Mouse (Mus musculus) kidney, embryonic 15.5 days (tissue): ENCODE data around the gene Vps8. TPM values are rescaled to one million over a fixed set of nuclear protein-coding genes. Genes with fewer than 3 reads are reported as not detected.

Experiments
- ATAC-seq: fragments of 200-750 bp; cut with Nextera tagmentation; replicated peaks from 2 replicates; pipeline ENCODE4 v1.8.0; 2017; ENCODE audit warnings: moderate TSS enrichment; ENCODE audit not compliant: low FRiP score
- H3K27ac ChIP-seq: fragments of 300-500 bp; sonication (generic); 2 replicates; pipeline ENCODE4 v1.5.1; 2015; ENCODE audit warnings: mild to moderate bottlenecking, inconsistent platforms
- H3K27me3 ChIP-seq: fragments of 300-500 bp; sonication (generic); 2 replicates; pipeline ENCODE4 v1.6.1; 2015; ENCODE audit warnings: inconsistent platforms
- H3K36me3 ChIP-seq: fragments of 300-500 bp; sonication (generic); 2 replicates; pipeline ENCODE4 v1.6.1; 2015; ENCODE audit warnings: inconsistent platforms
- H3K4me1 ChIP-seq: fragments of 300-500 bp; sonication (generic); 2 replicates; pipeline ENCODE4 v1.6.1; 2015; ENCODE audit warnings: inconsistent platforms
- H3K4me2 ChIP-seq: fragments of 300-500 bp; sonication (generic); 2 replicates; pipeline ENCODE4 v1.6.1; 2015; ENCODE audit warnings: moderate library complexity, mild to moderate bottlenecking, inconsistent platforms
- H3K4me3 ChIP-seq: fragments of 300-500 bp; sonication (generic); replicated peaks from 2 replicates; pipeline ENCODE4 v1.5.1; 2015; ENCODE audit warnings: mild to moderate bottlenecking, inconsistent platforms
- H3K9ac ChIP-seq: fragments of 300-500 bp; sonication (generic); 2 replicates; pipeline ENCODE4 v1.6.1; 2015; ENCODE audit warnings: mild to moderate bottlenecking, inconsistent platforms
- H3K9me3 ChIP-seq: fragments of 300-500 bp; sonication (generic); replicated peaks from 2 replicates; pipeline ENCODE4 v1.6.1; 2016; ENCODE audit warnings: inconsistent platforms
- WGBS: fragments of 180-500 bp; shearing (Covaris S2); methylation state at CpG from one replicate; pipeline ENCODE4 v1.1.7; 2015; ENCODE audit warnings: mixed read lengths; 5-methylcytosine and 5-hydroxymethylcytosine counted together
- polyA plus RNA-seq: library from polyadenylated mRNA; unstranded; fragments of >200 nt; fragmentation: Nextera tagmentation; extraction: Ambion mirVana; gene quantifications from 2 replicates; pipeline ENCODE4 v1.2.1, GENCODE M21; 2015

The Vps8 gene
- polyA plus RNA-seq, 1 experiment from 2014 or later = 15.5 TPM

- no peak for ATAC-seq
Measured at GRCm38 (mm10) chr16:21389316-21389715, 33.6 kb upstream of the Vps8 start.

GRCm38 (mm10) chr16:21390744-21391143, 32.2 kb upstream of the Vps8 start:
- Histone ChIP-seq H3K36me3 (no peaks in the 10 kb centered on the region), H3K9ac (no peak overlapping the region), H3K4me3 (no peak overlapping the region), H3K4me1 (peaks cover 24% of the 10 kb centered on the region), H3K27me3 (peaks cover 11% of the 10 kb centered on the region; the same call in 1 of the 2 replicates), H3K4me2 (no peak overlapping the region), H3K9me3 (no peaks in the 10 kb centered on the region), H3K27ac (no peak overlapping the region)
- ATAC-seq = no peak
- WGBS = 61% methylated on average over 5 of the region's 5 CpGs

More at GRCm38 (mm10) chr16:21389316-21389715, 33.6 kb upstream of the Vps8 start:
- peaks cover 25% of the 10 kb centered on the region for H3K4me1 ChIP-seq
- no peak overlapping the region for H3K9ac ChIP-seq
- no peak overlapping the region for H3K4me3 ChIP-seq
- H3K9me3 ChIP-seq = no peaks in the 10 kb centered on the region
- 0 out of 2 replicates have a peak overlapping the region, but pooled peaks have one; percentile 6 for H3K27ac ChIP-seq
- no peak overlapping the region for H3K4me2 ChIP-seq
- 46% methylated on average over 3 of the region's 3 CpGs for WGBS
- no peaks in the 10 kb centered on the region for H3K36me3 ChIP-seq
- peaks cover 7% of the 10 kb centered on the region; the same call in 1 of the 2 replicates for H3K27me3 ChIP-seq

DNA sequence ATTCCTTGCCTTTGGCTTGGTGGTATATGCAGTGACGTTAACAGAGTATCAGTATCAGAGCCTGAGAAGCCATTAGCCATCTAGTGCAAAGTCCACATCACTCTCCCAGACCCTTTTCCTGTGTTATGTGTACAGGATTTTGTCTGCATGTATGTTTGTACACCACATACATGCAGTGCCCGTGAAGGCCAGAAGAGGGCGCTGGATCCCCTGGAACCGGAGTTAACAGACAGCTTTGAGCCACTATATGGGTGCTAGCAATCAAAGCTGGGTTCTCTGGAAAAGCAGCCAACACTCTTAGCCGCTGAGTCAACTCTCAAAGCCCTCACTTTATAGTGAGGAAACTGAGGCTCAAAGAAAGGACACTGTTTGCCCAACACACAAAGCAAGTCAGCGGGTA, 30.8 kb upstream of the Vps8 start:
- Histone ChIP-seq H3K9ac (no peak overlapping the region), H3K9me3 (no peaks in the 10 kb centered on the region), H3K27me3 (peaks cover 11% of the 10 kb centered on the region; the same call in 1 of the 2 replicates), H3K27ac (no peak overlapping the region), H3K4me1 (peaks cover 19% of the 10 kb centered on the region), H3K4me3 (no peak overlapping the region), H3K4me2 (no peak overlapping the region), H3K36me3 (no peaks in the 10 kb centered on the region)
- no peak for ATAC-seq
- 74% methylated on average over 6 of the region's 6 CpGs for WGBS

- no peaks in the 10 kb centered on the region for H3K9me3 ChIP-seq
- H3K4me2 ChIP-seq = no peak overlapping the region
- H3K4me1 ChIP-seq = peaks cover 21% of the 10 kb centered on the region
- peak; percentile 87 for ATAC-seq
- H3K9ac ChIP-seq = no peak overlapping the region
- WGBS = 59% methylated on average over 9 of the region's 9 CpGs
- H3K4me3 ChIP-seq = no peak overlapping the region
- H3K27me3 ChIP-seq = peaks cover 11% of the 10 kb centered on the region; the same call in 1 of the 2 replicates
- no peak overlapping the region for H3K27ac ChIP-seq
- no peaks in the 10 kb centered on the region for H3K36me3 ChIP-seq
Measured at GRCm38 (mm10) chr16:21392517-21393112, 30.3 kb upstream of the Vps8 start.

DNA sequence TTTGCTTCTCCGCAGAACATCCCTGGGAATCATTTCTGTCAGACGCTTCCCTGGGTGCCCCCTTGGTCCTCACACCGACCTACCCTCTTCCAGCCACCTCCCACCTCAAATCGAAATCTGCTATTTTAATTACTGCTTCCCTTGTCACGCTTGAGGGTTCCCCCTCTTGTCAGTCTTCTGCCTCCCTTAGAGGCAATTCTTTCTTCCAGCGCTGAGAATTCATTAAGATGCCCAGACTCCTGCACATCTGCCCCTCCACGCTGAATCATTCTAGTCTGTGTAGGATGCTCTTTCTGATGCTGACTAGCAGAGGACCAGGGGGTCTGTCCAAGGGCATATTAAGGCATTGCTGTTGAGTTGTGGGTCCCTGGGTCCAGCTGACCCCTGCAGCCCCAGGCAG, 27.4 kb upstream of the Vps8 start:
- no peak overlapping the region for H3K27ac ChIP-seq
- H3K9ac ChIP-seq = no peak overlapping the region
- H3K4me2 ChIP-seq = no peak overlapping the region
- no peak for ATAC-seq
- WGBS = 40% methylated on average over 7 of the region's 7 CpGs
- H3K9me3 ChIP-seq = no peaks in the 10 kb centered on the region
- no peaks in the 10 kb centered on the region for H3K36me3 ChIP-seq
- peaks cover 15% of the 10 kb centered on the region for H3K27me3 ChIP-seq
- peaks cover 27% of the 10 kb centered on the region for H3K4me1 ChIP-seq
- no peak overlapping the region for H3K4me3 ChIP-seq

- no peak overlapping the region for H3K9ac ChIP-seq
- H3K27ac ChIP-seq = no peak overlapping the region
- peaks cover 32% of the 10 kb centered on the region for H3K4me1 ChIP-seq
- H3K4me3 ChIP-seq = no peak overlapping the region
- no peaks in the 10 kb centered on the region for H3K36me3 ChIP-seq
- no peak overlapping the region for H3K4me2 ChIP-seq
- 64% methylated on average over 5 of the region's 5 CpGs for WGBS
- ATAC-seq = no peak
- no peaks in the 10 kb centered on the region for H3K9me3 ChIP-seq
- H3K27me3 ChIP-seq = peaks cover 16% of the 10 kb centered on the region
Measured at GRCm38 (mm10) chr16:21397681-21398080, 25.2 kb upstream of the Vps8 start.

DNA sequence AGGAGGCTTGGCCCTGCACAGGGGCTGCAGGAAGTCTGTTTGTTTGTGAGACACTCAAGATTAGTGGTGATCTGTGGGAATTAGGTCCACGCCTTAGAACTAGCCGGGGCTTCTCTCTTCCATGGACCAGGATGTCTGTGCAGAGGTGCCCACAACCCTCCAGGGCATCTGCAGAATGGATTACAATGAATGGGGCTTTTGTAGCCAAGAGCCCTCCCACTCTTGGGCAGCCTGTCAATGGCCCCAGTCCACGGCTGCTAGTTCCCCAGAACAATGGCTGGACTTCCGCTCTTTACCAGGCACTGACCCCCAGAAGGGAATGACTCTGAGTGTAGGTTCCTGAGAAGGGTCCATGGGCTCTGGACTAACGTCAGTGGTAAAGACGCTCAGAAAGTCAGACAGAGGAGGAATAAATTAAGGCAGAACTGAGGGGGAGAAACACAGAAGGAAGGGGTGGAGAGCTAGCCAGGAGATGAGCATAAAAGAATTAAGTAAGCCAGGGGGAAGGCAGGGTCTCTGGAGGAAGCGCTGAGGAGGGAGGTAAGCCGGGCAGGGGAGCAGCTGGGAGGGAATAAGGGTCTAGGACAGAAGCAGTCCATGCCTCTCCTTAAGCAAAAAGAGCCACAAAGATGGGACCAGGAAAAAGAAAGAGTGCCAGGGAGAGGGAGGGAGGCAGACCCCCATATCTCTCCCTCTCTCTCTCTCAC, 24.4 kb upstream of the Vps8 start:
- no peaks in the 10 kb centered on the region for H3K36me3 ChIP-seq
- ATAC-seq = no peak
- H3K27ac ChIP-seq = no peak overlapping the region
- H3K4me3 ChIP-seq = no peak overlapping the region
- WGBS = 33% methylated on average over 8 of the region's 8 CpGs
- H3K27me3 ChIP-seq = peaks cover 18% of the 10 kb centered on the region
- no peak overlapping the region for H3K9ac ChIP-seq
- H3K4me2 ChIP-seq = no peak overlapping the region
- no peaks in the 10 kb centered on the region for H3K9me3 ChIP-seq
- H3K4me1 ChIP-seq = peaks cover 32% of the 10 kb centered on the region

DNA sequence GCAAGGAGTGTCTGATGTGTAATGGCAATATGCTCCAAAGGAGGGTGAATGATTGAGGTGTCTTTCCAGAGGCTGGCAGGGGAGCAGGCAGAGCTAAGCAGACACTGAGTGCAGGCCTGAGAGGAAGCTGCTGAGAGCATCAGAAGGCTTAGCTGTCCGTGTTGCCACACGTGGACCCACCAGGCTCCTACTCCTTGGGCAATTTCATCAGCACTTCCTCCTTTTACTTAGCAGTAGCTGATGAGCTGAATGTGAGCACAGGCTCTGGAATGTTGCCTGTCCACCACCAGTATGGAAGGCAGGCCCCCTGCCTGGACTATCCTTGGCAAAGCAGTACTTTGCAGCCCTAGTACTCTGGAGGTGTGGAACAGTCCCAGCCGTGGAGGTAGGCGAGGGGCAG, 23.0 kb upstream of the Vps8 start:
- no peak overlapping the region for H3K27ac ChIP-seq
- H3K4me1 ChIP-seq = peaks cover 36% of the 10 kb centered on the region
- no peak overlapping the region for H3K4me2 ChIP-seq
- H3K4me3 ChIP-seq = no peak overlapping the region
- H3K9me3 ChIP-seq = no peaks in the 10 kb centered on the region
- no peak for ATAC-seq
- no peak overlapping the region for H3K9ac ChIP-seq
- peaks cover 8% of the 10 kb centered on the region; the same call in 1 of the 2 replicates for H3K27me3 ChIP-seq
- no peaks in the 10 kb centered on the region for H3K36me3 ChIP-seq
- 72% methylated on average over 4 of the region's 4 CpGs for WGBS

- peak; percentile 54; the same call in 1 of the 2 replicates for ATAC-seq
- Histone ChIP-seq H3K9me3 (no peaks in the 10 kb centered on the region), H3K9ac (no peak overlapping the region), H3K36me3 (no peaks in the 10 kb centered on the region), H3K4me2 (peak overlapping the region; percentile 33), H3K27me3 (peaks cover 8% of the 10 kb centered on the region; the same call in 1 of the 2 replicates), H3K4me1 (peaks cover 38% of the 10 kb centered on the region), H3K4me3 (no peak overlapping the region), H3K27ac (no peak overlapping the region)
- WGBS = 33% methylated on average over 17 of the region's 17 CpGs
Measured at GRCm38 (mm10) chr16:21402068-21402467, 20.9 kb upstream of the Vps8 start.

DNA sequence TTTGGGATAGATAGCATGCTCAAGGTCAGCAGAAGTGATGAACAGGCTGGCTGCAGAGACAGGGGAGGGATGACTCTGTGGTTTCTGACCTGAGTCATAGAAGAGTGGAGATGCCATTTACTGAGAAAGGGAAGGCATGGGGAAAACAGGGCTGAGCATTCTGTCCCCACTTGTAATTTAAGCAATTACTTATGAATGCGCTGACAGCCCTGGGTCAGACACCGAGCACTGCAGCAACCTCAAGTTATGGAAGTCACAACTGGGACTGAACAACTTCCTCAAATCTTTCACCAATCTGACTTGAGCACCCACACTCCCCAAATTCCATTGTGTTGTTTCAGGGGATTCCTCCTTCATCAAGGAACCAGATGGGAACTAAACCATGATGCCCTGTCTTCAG, 19.5 kb upstream of the Vps8 start:
- Histone ChIP-seq H3K27me3 (peaks cover 8% of the 10 kb centered on the region; the same call in 1 of the 2 replicates), H3K4me2 (no peak overlapping the region), H3K4me1 (peaks cover 28% of the 10 kb centered on the region), H3K9ac (no peak overlapping the region), H3K4me3 (no peak overlapping the region), H3K36me3 (no peaks in the 10 kb centered on the region), H3K27ac (no peak overlapping the region), H3K9me3 (no peaks in the 10 kb centered on the region)
- 80% methylated on average over 2 of the region's 2 CpGs for WGBS
- no peak for ATAC-seq

DNA sequence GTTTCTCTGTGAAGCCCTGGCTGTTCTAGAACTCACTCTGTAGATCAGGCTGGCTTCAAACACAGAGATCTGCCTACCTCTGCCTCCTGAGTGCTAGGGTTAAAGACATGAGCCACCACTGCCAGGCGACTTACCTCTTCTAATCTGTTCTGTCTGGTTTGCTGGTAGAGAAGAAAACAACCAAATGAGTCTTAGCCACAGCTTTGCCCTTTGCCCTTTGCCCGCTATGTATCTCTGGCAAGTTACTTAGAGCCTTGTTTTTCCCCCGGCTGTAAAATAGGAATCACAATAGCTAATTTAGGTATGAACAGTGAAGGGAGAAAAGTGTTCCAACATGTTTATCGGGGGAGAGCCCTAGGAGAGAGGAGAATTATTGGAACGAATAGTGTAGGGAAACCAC, 18.3 kb upstream of the Vps8 start:
- no peak for ATAC-seq
- peaks cover 8% of the 10 kb centered on the region; the same call in 1 of the 2 replicates for H3K27me3 ChIP-seq

GRCm38 (mm10) chr16:21405224-21405969, 17.5 kb upstream of the Vps8 start:
- 34% methylated on average over 6 of the region's 6 CpGs for WGBS
- peaks cover 25% of the 10 kb centered on the region for H3K4me1 ChIP-seq
- no peak overlapping the region for H3K27ac ChIP-seq
- 0 out of 2 replicates have a peak, but pooled peaks have one; percentile 36 for ATAC-seq
- no peak overlapping the region for H3K9ac ChIP-seq
- no peaks in the 10 kb centered on the region for H3K9me3 ChIP-seq
- 0 out of 2 replicates have a peak, but pooled peaks cover 5% of the 10 kb centered on the region for H3K27me3 ChIP-seq
- H3K4me3 ChIP-seq = no peak overlapping the region
- no peaks in the 10 kb centered on the region for H3K36me3 ChIP-seq
- H3K4me2 ChIP-seq = no peak overlapping the region

More for the DNA sequence above, 18.3 kb upstream of the Vps8 start:
- Histone ChIP-seq H3K4me3 (no peak overlapping the region), H3K36me3 (no peaks in the 10 kb centered on the region), H3K27ac (no peak overlapping the region), H3K4me1 (peaks cover 25% of the 10 kb centered on the region), H3K9me3 (no peaks in the 10 kb centered on the region), H3K4me2 (no peak overlapping the region), H3K9ac (no peak overlapping the region)
- 55% methylated on average over 5 of the region's 5 CpGs for WGBS
